26 mouse cellular contexts compared by ENCODE assay signal in the genomic region with DNA sequence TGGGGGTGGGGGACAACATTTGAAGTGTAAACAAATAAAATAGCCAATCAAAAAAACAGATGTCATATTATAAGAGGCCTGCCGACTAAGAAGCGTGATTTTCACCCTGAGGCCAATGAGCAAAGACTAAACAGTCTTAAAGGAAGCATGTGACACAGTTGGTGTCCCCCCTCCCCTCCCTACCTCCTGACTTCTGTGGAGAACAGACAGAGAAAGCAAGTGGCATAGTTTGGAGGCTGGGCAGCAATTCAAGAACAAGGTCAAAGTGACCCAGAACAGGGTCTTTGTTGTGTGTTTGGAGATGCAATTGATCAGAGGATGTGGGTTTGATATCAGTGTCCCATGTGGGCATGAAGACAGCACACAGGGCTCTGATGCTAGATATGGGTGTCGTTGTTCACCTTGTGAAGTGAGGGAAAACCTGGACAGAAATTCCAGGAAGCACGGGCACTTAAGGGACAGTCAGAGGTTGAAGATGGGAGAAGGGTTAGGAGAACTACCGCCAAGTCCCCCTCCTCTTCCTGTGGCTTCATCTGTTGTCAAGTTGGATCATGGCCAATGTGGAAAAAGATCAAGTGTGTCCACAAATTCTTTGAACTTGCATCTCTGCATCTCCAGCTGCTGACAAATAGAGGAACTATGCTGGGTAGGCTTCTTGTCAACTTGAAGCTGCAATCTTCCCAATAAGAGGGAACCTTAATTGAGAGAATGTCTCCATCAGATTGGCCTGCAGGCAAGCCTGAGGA.
"Had no signal": no experiment of that assay in that cellular context is flagged by ENCODE, and none has a peak within 500 bp of the region (broad histone marks: within the 10 kb centered on the region; RNA-seq: fewer than 3 reads in every experiment).

No protein-coding gene starts in this region.

- H3K9me3 ChIP-seq: limb, embryonic 10.5 days; limb, embryonic 13.5 days; liver, embryonic 12.5 days; liver, embryonic 15.5 days; megakaryocyte, embryonic 14.5 days; midbrain, embryonic 10.5 days; midbrain, embryonic 13.5 days; neural tube, embryonic 13.5 days had no signal

- H3K27me3 ChIP-seq: limb, embryonic 13.5 days; liver, embryonic 15.5 days; midbrain, embryonic 13.5 days; neural tube, embryonic 13.5 days had no signal

- ATAC-seq: intestine, embryonic 16.5 days; liver, embryonic 12.5 days; midbrain, embryonic 13.5 days; midbrain, embryonic 16.5 days had no signal

- H3K27ac ChIP-seq: kidney, postnatal 0 days; limb, embryonic 10.5 days; limb, embryonic 13.5 days; liver, embryonic 12.5 days; liver, embryonic 15.5 days; midbrain, embryonic 10.5 days; midbrain, embryonic 13.5 days; neural tube, embryonic 13.5 days; stomach, postnatal 0 days had no signal

- H3K9ac ChIP-seq: limb, embryonic 13.5 days; liver, embryonic 12.5 days; liver, embryonic 15.5 days; midbrain, embryonic 13.5 days; neural tube, embryonic 13.5 days had no signal

- H3K4me3 ChIP-seq: limb, embryonic 10.5 days; limb, embryonic 13.5 days; liver, embryonic 12.5 days; liver, embryonic 15.5 days; megakaryocyte, embryonic 14.5 days; midbrain, embryonic 10.5 days; midbrain, embryonic 13.5 days; myocyte; neural tube, embryonic 13.5 days had no signal

- H3K36me3 ChIP-seq: limb, embryonic 10.5 days; limb, embryonic 13.5 days; liver, embryonic 12.5 days; liver, embryonic 15.5 days; midbrain, embryonic 10.5 days; midbrain, embryonic 13.5 days; neural tube, embryonic 13.5 days had no signal

- DNase-seq: kidney, adult 18-20 months; kidney, adult 9 months; kidney, postnatal 25 days; layer of hippocampus, postnatal 36 days; liver; lung, adult 18-20 months; lung, postnatal 36 days; right cerebral cortex, adult 18-20 months; right cerebral cortex, postnatal 14 days; right cerebral cortex, postnatal 4 days; thymus, adult 2 months; thymus, postnatal 14 days; thymus, postnatal 4 days had no signal

- H3K4me1 ChIP-seq: limb, embryonic 13.5 days; liver, embryonic 12.5 days; liver, embryonic 15.5 days; megakaryocyte, embryonic 14.5 days; midbrain, embryonic 10.5 days; midbrain, embryonic 13.5 days had no signal

- H3K4me2 ChIP-seq: limb, embryonic 13.5 days; liver, embryonic 12.5 days; liver, embryonic 15.5 days; midbrain, embryonic 13.5 days; neural tube, embryonic 13.5 days had no signal
